Mouse (Mus musculus) left cerebral cortex, postnatal 14 days (tissue): Measurements from ENCODE around the gene Smarcd1. TPM values are rescaled to one million over a fixed set of nuclear protein-coding genes. Genes with fewer than 3 reads are reported as not detected.

Experiments used
- DNase-seq, 2 experiments: peaks; one replicate each; pipeline ENCODE4 v3.0.0; 2021 to 2022; ENCODE audit warnings: low spot score in 2 of 2, mixed read lengths in 1 of 2
- intact Hi-C: fragments of 180-260 bp; cut with DNase I; formaldehyde crosslinking; loops from one replicate; pipeline ENCODE4 v1.15.1; 2025
- long read RNA-seq, 2 experiments: library from polyadenylated mRNA; stranded (forward); transcript quantifications; one replicate each; pipeline ENCODE4 v2.0.0; 2021
- total RNA-seq, 2 experiments: library from RNA; stranded (reverse); gene quantifications; 2 replicates each; pipeline ENCODE4 v1.2.3; 2021

Smarcd1 gene
- 100 to 1,000 TPM; 142 to 143 TPM for total RNA-seq
- long read RNA-seq, experiment 1, transcript Smarcd1-201 (13 exons, 3,307 nt), result major isoform, 93 of 179 reads
- long read RNA-seq, experiment 1, partial matches to known transcripts, result 79 of 179 reads
- long read RNA-seq, experiment 1, other reads (novel, unspliced or antisense), result 7 of 179 reads
- long read RNA-seq, experiment 2, transcript Smarcd1-201 (13 exons, 3,307 nt), result major isoform, 81 of 144 reads
- long read RNA-seq, experiment 2, partial matches to known transcripts, result 55 of 144 reads
- long read RNA-seq, experiment 2, other reads (novel, unspliced or antisense), result 8 of 144 reads

DNA sequence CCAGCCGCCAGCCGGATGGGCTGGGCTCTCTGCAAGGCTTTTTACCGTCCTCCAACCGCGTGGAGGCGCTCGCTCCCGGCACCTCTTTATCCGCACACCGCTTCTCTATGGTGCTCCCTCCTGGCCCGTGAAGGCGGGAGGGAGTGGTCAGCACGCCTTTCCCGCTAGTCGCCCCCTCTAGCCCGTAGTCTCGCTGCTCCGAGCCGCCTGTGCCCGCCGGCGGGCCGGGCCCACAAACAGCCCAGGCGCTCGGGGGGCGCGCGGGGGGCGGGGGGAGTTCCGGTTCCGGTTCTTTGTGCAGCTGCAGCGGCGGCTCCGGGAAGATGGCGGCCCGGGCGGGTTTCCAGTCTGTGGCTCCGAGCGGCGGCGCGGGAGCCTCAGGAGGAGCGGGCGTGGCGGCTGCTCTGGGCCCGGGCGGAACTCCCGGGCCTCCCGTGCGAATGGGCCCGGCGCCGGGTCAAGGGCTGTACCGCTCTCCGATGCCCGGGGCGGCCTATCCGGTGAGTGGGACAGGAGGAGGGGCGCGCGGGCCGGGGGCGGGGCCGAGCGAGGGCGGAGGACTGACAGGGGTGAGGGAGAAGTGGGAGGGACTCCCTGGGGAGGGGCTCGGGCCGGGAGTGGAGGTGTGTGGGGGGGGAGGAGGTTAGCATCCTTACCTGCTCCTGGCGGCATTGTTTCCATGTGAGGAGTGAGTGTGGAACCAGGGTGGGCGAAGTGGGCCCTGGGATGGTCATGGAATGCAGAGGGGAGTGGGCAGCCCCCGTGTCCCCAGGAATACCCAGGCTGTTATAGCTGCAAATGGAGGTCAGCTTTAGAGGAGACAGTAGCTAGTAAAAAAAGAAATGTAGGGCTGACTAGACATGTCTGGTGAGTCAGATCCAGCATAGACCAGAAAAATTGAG, at the start of gene Smarcd1:
Smarcd1 (plus strand) TSS at position 131 of the 902 bp plus-strand sequence.
- peak; percentile 95 to 97 for DNase-seq
- intact Hi-C loops, result no loop called here

GRCm38 (mm10) chr15:99653291-99653690, 48.6 kb upstream of the Smarcd1 start:
- intact Hi-C loops, result no loop called here
- DNase-seq, result no peak

DNA sequence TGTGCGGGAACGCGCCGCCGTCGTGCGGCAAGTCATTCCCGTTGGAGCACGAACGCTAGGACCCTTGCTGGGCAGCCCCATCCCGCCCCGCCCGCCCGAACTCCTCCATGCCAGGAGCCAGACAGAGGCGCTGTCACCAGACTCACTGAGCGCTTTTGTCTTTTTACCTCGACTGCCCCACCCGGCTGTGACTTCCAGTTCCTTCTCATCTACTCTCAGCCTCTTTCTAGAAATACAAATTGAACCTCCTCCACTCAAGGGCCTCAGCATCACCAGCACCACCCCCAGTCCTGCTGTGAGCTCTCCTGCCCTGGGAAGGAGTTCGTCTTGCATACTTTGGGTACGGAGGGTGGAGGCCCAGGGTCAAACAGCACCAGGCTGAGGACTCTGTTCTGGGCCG, 48.1 kb upstream of the Smarcd1 start:
- no peak for DNase-seq
- intact Hi-C loops, result no loop called here

- DNase-seq, result no peak
- intact Hi-C loops, result no loop called here
These were observed 46.0 kb upstream of the Smarcd1 start for GRCm38 (mm10) chr15:99655956-99656355.

- no peak for DNase-seq
- intact Hi-C loops, result no loop called here
These were observed 43.5 kb upstream of the Smarcd1 start for GRCm38 (mm10) chr15:99658437-99658836.

DNA sequence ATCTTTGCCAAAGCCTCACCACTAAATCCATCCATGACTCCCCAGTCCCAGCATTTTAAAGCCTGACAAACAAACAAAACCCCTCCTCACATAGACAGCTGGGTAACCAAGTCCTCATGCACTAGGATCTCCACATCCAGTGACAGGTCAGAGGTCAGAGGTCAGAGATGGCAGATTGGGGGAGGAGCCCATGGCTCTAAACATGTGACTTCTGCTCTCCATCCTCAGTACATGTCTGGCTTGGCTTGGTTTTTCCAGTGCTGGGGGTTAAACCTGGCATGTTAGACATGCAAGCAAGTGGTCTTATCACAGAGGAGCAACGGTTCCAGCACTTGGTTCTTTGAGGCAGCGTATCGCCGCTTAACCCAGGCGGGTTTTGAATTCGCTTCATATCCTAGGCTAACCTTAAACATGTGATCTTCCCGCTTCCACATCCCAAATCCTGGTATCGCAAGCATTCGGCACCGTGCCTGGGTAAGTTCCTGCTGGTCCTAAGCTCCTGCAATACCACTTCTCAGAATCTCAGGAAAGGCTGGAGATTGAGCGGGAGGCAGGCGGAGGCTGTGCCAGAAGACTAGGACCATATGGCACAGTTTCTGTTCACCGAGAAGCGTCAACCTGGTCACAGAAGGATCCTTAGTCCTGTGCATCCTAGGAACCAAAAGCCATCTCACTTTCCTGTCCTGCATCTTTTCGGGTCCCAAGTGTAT, 40.7 kb upstream of the Smarcd1 start:
- intact Hi-C loops, result no loop called here
- no peak for DNase-seq

DNA sequence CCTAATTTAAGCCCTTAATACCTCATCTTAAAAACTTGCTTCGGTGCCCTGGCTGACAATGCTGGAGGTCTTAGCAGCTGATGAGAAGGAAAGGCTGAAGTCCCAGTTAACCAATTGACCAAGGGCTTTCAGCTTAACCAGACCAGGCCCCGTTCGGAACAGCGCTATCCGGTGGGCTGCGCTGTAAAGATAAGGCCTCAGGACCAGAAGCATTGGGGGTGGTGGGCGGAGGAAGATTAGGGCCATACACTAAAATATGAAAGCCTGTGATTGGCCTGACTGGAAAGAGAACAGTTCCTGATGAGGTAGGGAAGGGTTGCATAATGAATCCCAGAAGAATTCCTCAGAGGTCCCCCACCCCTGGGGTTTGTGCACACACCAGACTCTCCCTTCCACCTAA, 39.6 kb upstream of the Smarcd1 start:
- intact Hi-C loops, result no loop called here
- DNase-seq, result no peak

GRCm38 (mm10) chr15:99663964-99664599, 37.8 kb upstream of the Smarcd1 start:
- intact Hi-C loops, result no loop called here
- peak in 1 of 2 experiments; percentile 81 for DNase-seq

DNA sequence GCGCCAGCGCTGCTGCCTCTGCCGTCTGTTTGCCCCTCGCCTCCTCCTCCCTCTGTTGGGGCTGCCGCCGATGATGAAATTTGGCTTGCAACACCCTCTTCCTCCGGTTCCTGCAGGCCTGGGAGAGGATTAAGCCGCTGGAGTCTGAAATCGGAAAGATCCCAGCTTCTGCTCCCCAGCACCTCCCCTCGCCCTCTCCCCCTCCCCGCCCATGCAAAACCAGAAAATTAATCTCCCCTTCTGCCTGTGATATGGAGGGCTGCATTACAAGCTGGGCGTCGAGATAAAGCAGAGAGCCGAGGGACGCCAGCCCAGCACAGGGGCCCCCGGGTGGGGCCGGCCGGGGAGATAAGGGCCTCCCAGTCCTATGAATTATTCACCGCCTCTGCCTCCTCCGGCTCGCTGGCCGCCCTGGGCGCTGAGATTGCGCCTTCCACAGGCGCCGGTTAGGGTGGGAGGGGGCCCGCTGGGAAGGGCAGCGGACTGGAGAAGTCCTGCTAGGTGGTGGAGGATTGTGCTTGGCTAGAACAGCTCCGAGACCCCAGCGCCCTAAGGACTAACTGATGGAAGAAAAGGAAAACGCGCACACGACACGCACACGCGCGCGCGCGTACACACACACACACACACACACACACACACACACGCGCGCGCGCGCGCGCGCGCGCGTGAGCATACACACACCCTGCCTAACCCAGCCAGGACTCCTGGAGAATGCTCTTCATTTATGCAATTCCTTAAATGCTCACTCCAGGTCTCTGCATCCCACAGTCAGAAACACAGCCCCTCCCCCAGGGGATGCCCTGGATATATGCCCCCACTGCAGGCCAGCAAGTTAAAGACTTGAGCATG, 37.1 kb upstream of the Smarcd1 start:
- DNase-seq, result peak; percentile 70 to 82
- intact Hi-C loops, result loop anchor here (5.0 kb wide), 1 partner anchor 168 kb away; no protein-coding TSS in a partner anchor

- DNase-seq, result no peak
- intact Hi-C loops, result loop anchor here (5.0 kb wide), 1 partner anchor 170 kb away; no protein-coding TSS in a partner anchor
These were observed 34.4 kb upstream of the Smarcd1 start for GRCm38 (mm10) chr15:99667544-99667943.

- DNase-seq, result peak; percentile 84 to 88
- intact Hi-C loops, result loop anchor here (1.0 to 5.0 kb wide), 2 partner anchors 73 to 172 kb away; no protein-coding TSS in a partner anchor
These were observed 33.0 kb upstream of the Smarcd1 start for GRCm38 (mm10) chr15:99668881-99669280.

DNA sequence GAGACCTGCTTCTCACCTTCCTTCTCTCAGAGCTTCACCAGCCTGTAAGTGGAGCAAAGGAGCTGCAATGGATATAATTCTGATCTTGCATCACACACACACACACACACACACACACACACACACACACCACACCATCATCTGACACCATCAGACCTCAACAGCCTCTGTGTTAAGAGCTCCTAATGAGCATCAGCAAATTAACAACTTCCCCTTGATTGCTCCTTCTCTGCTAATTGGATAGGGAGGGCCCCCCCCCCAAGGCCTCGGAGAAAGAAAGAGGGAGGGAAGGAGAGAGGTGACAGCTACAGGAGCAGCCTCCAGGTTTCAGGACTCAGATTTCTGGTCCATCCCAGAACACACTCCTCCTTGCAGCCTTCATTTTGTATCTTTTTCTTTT, 32.5 kb upstream of the Smarcd1 start:
- intact Hi-C loops, result loop anchor here (1.0 to 5.0 kb wide), 2 partner anchors 73 to 172 kb away; no protein-coding TSS in a partner anchor
- DNase-seq, result no peak

GRCm38 (mm10) chr15:99670154-99670821, 31.6 kb upstream of the Smarcd1 start, which contains the start of gene Asic1:
Asic1 (plus strand) TSS chr15:99670368.
- DNase-seq, result peak; percentile 73 to 74
- intact Hi-C loops, result loop anchor here (10.0 kb wide), 1 partner anchor 255 kb away; no protein-coding TSS in a partner anchor

GRCm38 (mm10) chr15:99670964-99671670, 30.8 kb upstream of the Smarcd1 start:
- intact Hi-C loops, result loop anchor here (10.0 kb wide), 1 partner anchor 256 kb away; no protein-coding TSS in a partner anchor
- peak in 1 of 2 experiments; percentile 61 for DNase-seq

DNA sequence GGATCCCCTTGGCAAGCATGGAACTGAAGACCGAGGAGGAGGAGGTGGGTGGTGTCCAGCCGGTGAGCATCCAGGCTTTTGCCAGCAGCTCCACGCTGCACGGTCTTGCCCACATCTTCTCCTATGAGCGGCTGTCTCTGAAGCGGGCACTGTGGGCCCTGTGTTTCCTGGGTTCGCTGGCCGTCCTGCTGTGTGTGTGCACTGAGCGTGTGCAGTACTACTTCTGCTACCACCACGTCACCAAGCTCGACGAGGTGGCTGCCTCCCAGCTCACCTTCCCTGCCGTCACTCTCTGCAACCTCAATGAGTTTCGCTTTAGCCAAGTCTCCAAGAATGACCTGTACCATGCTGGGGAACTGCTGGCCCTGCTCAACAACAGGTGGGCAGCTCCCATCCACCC, 30.1 kb upstream of the Smarcd1 start:
- DNase-seq, result no peak
- intact Hi-C loops, result loop anchor here (10.0 kb wide), 1 partner anchor 257 kb away; no protein-coding TSS in a partner anchor

DNA sequence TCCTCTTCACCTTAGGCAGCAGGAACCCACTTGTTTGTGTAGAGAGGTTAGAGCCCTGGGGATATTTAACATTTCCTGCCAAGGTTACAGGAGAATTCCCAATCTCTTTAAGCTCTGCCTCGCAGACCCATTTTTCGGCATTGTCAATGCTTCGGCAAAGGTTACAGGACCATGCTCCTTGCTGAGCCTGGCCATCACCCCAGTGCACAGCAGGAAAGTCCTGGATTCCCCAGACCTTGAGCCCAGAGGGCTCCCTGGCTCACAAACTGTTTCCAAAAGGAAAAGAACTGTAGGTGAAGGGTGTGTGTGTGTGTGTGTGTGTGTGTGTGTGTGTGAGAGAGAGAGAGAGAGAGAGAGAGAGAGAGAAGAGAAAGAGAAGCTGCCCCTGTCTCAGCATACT, 27.1 kb upstream of the Smarcd1 start:
- intact Hi-C loops, result loop anchor here (10.0 kb wide), 1 partner anchor 260 kb away; no protein-coding TSS in a partner anchor
- no peak for DNase-seq

DNA sequence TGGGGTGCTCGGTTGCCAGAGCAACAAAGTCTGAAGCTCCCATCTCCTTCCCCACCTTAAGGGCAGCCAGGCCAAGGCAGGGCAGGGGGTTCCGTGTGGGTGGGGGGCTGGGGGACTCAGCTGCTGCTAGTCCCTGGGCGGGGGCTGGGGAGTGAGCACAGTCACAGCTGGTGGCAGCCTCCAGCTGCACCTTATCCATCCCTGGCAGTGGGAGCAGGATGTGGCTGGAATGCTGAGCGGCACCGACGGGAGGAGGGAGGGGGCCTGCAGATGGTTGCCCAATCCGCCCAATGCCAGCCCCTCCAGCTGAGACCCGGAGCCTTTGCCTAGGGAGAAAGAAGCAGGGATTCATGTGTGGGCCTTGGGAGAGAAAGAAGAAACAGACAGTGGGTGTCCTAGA, 24.8 kb upstream of the Smarcd1 start:
- DNase-seq, result no peak
- intact Hi-C loops, result loop anchor here (10.0 kb wide), 1 partner anchor 262 kb away; no protein-coding TSS in a partner anchor
